Mouse (Mus musculus) midbrain, embryonic 15.5 days (tissue): ENCODE measurements around the gene Tfap2a. TPM values are rescaled to one million over a fixed set of nuclear protein-coding genes. Genes with fewer than 3 reads are reported as not detected.

Experiments used
- ATAC-seq: fragments of 200-750 bp; cut with Nextera tagmentation; replicated peaks from 2 replicates; pipeline ENCODE4 v1.8.0; 2017; ENCODE audit warnings: moderate TSS enrichment
- H3K27ac ChIP-seq: fragments of 300-500 bp; sonication (generic); 2 replicates; pipeline ENCODE4 v1.5.1; 2015; ENCODE audit warnings: mild to moderate bottlenecking, inconsistent platforms
- H3K27me3 ChIP-seq: fragments of 300-500 bp; sonication (generic); replicated peaks from 2 replicates; pipeline ENCODE4 v1.6.1; 2015; ENCODE audit warnings: inconsistent platforms
- H3K36me3 ChIP-seq: fragments of 300-500 bp; sonication (generic); replicated peaks from 2 replicates; pipeline ENCODE4 v1.6.1; 2015; ENCODE audit warnings: inconsistent platforms
- H3K4me1 ChIP-seq: fragments of 300-500 bp; sonication (generic); 2 replicates; pipeline ENCODE4 v1.6.1; 2015; ENCODE audit warnings: inconsistent platforms
- H3K4me2 ChIP-seq: fragments of 300-500 bp; sonication (generic); 2 replicates; pipeline ENCODE4 v1.6.1; 2015; ENCODE audit warnings: inconsistent platforms, mild to moderate bottlenecking, moderate library complexity
- H3K4me3 ChIP-seq: fragments of 300-500 bp; sonication (generic); 2 replicates; pipeline ENCODE4 v1.5.1; 2015; ENCODE audit warnings: mild to moderate bottlenecking, inconsistent platforms
- H3K9ac ChIP-seq: fragments of 300-500 bp; sonication (generic); 2 replicates; pipeline ENCODE4 v1.6.1; 2015; ENCODE audit warnings: mild to moderate bottlenecking, inconsistent platforms
- H3K9me3 ChIP-seq: fragments of 300-500 bp; sonication (generic); 2 replicates; pipeline ENCODE4 v1.6.1; 2016; ENCODE audit warnings: inconsistent platforms
- WGBS: fragments of 180-500 bp; shearing (Covaris S2); methylation state at CpG from one replicate; pipeline ENCODE4 v1.1.7; 2015; ENCODE audit warnings: mixed read lengths; 5-methylcytosine and 5-hydroxymethylcytosine counted together
- polyA plus RNA-seq: library from polyadenylated mRNA; unstranded; fragments of >200 nt; fragmentation: Nextera tagmentation; extraction: Ambion mirVana; gene quantifications from 2 replicates; pipeline ENCODE4 v1.2.1, GENCODE M21; 2015

Tfap2a gene
- polyA plus RNA-seq, 1 experiment from 2014 or later = 5.5 TPM

- ATAC-seq = no peak
- no peak overlapping the region for H3K9ac ChIP-seq
- peaks cover 34% of the 10 kb centered on the region for H3K4me1 ChIP-seq
- H3K36me3 ChIP-seq = no peaks in the 10 kb centered on the region
- H3K27me3 ChIP-seq = peaks cover 61% of the 10 kb centered on the region
- H3K27ac ChIP-seq = 0 out of 2 replicates have a peak overlapping the region, but pooled peaks have one; percentile 77
- peak overlapping the region; percentile 54 for H3K4me2 ChIP-seq
- under 1% methylated on average over 11 of the region's 11 CpGs for WGBS
- H3K9me3 ChIP-seq = no peaks in the 10 kb centered on the region
- peak overlapping the region; percentile 43 for H3K4me3 ChIP-seq
Measured at GRCm38 (mm10) chr13:40732085-40732484, 6.1 kb downstream of the Tfap2a start.

- WGBS = under 1% methylated on average over 69 of the region's 74 CpGs
- H3K4me3 ChIP-seq = peak overlapping the region; percentile 43
- peak; percentile 46 for ATAC-seq
- H3K4me2 ChIP-seq = peak overlapping the region; percentile 54
- H3K27ac ChIP-seq = peak overlapping the region; percentile 77
- peak overlapping the region; percentile 35 for H3K9ac ChIP-seq
- H3K36me3 ChIP-seq = no peaks in the 10 kb centered on the region
- H3K9me3 ChIP-seq = no peaks in the 10 kb centered on the region
- H3K4me1 ChIP-seq = peaks cover 34% of the 10 kb centered on the region
- H3K27me3 ChIP-seq = peaks cover 58% of the 10 kb centered on the region
Measured at GRCm38 (mm10) chr13:40731179-40731841, 6.9 kb downstream of the Tfap2a start.

- Histone ChIP-seq H3K9me3 (no peaks in the 10 kb centered on the region), H3K27me3 (peaks cover 56% of the 10 kb centered on the region), H3K36me3 (no peaks in the 10 kb centered on the region), H3K4me3 (peak overlapping the region; percentile 43), H3K4me2 (peak overlapping the region; percentile 54), H3K9ac (peak overlapping the region; percentile 17; the same call in 1 of the 2 replicates), H3K4me1 (peaks cover 30% of the 10 kb centered on the region), H3K27ac (peak overlapping the region; percentile 77)
- peak; percentile 70 for ATAC-seq
- under 1% methylated on average over 33 of the region's 41 CpGs for WGBS
Measured at GRCm38 (mm10) chr13:40730651-40731178, 7.5 kb downstream of the Tfap2a start.

GRCm38 (mm10) chr13:40729592-40730431 lies 8.4 kb downstream of the Tfap2a start:
- peak overlapping the region; percentile 43 for H3K4me3 ChIP-seq
- H3K27ac ChIP-seq = peak overlapping the region; percentile 63
- H3K9me3 ChIP-seq = no peaks in the 10 kb centered on the region
- no peaks in the 10 kb centered on the region for H3K36me3 ChIP-seq
- under 1% methylated on average over 52 of the region's 52 CpGs for WGBS
- H3K9ac ChIP-seq = peak overlapping the region; percentile 30
- ATAC-seq = no peak
- H3K4me1 ChIP-seq = peaks cover 29% of the 10 kb centered on the region
- peak overlapping the region; percentile 54 for H3K4me2 ChIP-seq
- peaks cover 58% of the 10 kb centered on the region for H3K27me3 ChIP-seq

GRCm38 (mm10) chr13:40729037-40729436 lies 9.1 kb downstream of the Tfap2a start:
- peak overlapping the region; percentile 54; the same call in 1 of the 2 replicates for H3K4me2 ChIP-seq
- peaks cover 23% of the 10 kb centered on the region for H3K4me1 ChIP-seq
- H3K27me3 ChIP-seq = peaks cover 56% of the 10 kb centered on the region
- H3K27ac ChIP-seq = peak overlapping the region; percentile 63
- ATAC-seq = no peak
- no peaks in the 10 kb centered on the region for H3K9me3 ChIP-seq
- H3K9ac ChIP-seq = peak overlapping the region; percentile 30; the same call in 1 of the 2 replicates
- H3K36me3 ChIP-seq = no peaks in the 10 kb centered on the region
- under 1% methylated on average over 13 of the region's 13 CpGs for WGBS
- peak overlapping the region; percentile 43 for H3K4me3 ChIP-seq

- H3K4me1 ChIP-seq = peaks cover 19% of the 10 kb centered on the region
- H3K4me3 ChIP-seq = peak overlapping the region; percentile 43
- peak overlapping the region; percentile 54 for H3K4me2 ChIP-seq
- ATAC-seq = no peak
- WGBS = under 1% methylated on average over 15 of the region's 15 CpGs
- no peaks in the 10 kb centered on the region for H3K36me3 ChIP-seq
- no peaks in the 10 kb centered on the region for H3K9me3 ChIP-seq
- H3K9ac ChIP-seq = peak overlapping the region; percentile 40
- H3K27me3 ChIP-seq = peaks cover 58% of the 10 kb centered on the region
- peak overlapping the region; percentile 63; the same call in 1 of the 2 replicates for H3K27ac ChIP-seq
Measured at GRCm38 (mm10) chr13:40728626-40728990, 9.6 kb downstream of the Tfap2a start.

GRCm38 (mm10) chr13:40727731-40728625 lies 10.2 kb downstream of the Tfap2a start:
- WGBS = under 1% methylated on average over 42 of the region's 42 CpGs
- peak overlapping the region; percentile 40 for H3K9ac ChIP-seq
- peak overlapping the region; percentile 42 for H3K4me2 ChIP-seq
- ATAC-seq = no peak
- H3K4me1 ChIP-seq = peaks cover 19% of the 10 kb centered on the region
- H3K4me3 ChIP-seq = peak overlapping the region; percentile 43
- peaks cover 62% of the 10 kb centered on the region for H3K27me3 ChIP-seq
- no peaks in the 10 kb centered on the region for H3K9me3 ChIP-seq
- peak overlapping the region; percentile 63; the same call in 1 of the 2 replicates for H3K27ac ChIP-seq
- H3K36me3 ChIP-seq = no peaks in the 10 kb centered on the region

- Histone ChIP-seq H3K4me3 (0 out of 2 replicates have a peak overlapping the region, but pooled peaks have one; percentile 11), H3K4me1 (peaks cover 8% of the 10 kb centered on the region), H3K27me3 (peaks cover 60% of the 10 kb centered on the region), H3K9me3 (no peaks in the 10 kb centered on the region), H3K9ac (no peak overlapping the region), H3K36me3 (no peaks in the 10 kb centered on the region), H3K27ac (no peak overlapping the region), H3K4me2 (peak overlapping the region; percentile 13; the same call in 1 of the 2 replicates)
- WGBS = 11% methylated on average over 7 of the region's 7 CpGs
- ATAC-seq = no peak
Measured at GRCm38 (mm10) chr13:40725924-40726323, 12.3 kb downstream of the Tfap2a start.

GRCm38 (mm10) chr13:40723598-40723920 lies 14.6 kb downstream of the Tfap2a start:
- no peak for ATAC-seq
- Histone ChIP-seq H3K27me3 (peaks cover 78% of the 10 kb centered on the region), H3K27ac (peak overlapping the region; percentile 73)

GRCm38 (mm10) chr13:40722741-40723597 lies 15.2 kb downstream of the Tfap2a start:
- Histone ChIP-seq H3K9ac (peak overlapping the region; percentile 40), H3K27me3 (peaks cover 78% of the 10 kb centered on the region), H3K4me3 (peak overlapping the region; percentile 48), H3K4me2 (peak overlapping the region; percentile 73), H3K36me3 (no peaks in the 10 kb centered on the region), H3K4me1 (peaks cover 4% of the 10 kb centered on the region; the same call in 1 of the 2 replicates), H3K9me3 (no peaks in the 10 kb centered on the region), H3K27ac (peak overlapping the region; percentile 73)
- WGBS = under 1% methylated on average over 65 of the region's 70 CpGs
- ATAC-seq = peak; percentile 96

More at GRCm38 (mm10) chr13:40723598-40723920, 14.6 kb downstream of the Tfap2a start:
- H3K4me2 ChIP-seq = peak overlapping the region; percentile 73
- H3K9me3 ChIP-seq = no peaks in the 10 kb centered on the region
- peaks cover 4% of the 10 kb centered on the region; the same call in 1 of the 2 replicates for H3K4me1 ChIP-seq
- 3% methylated on average over 5 of the region's 5 CpGs for WGBS
- peak overlapping the region; percentile 48 for H3K4me3 ChIP-seq
- H3K36me3 ChIP-seq = no peaks in the 10 kb centered on the region
- no peak overlapping the region for H3K9ac ChIP-seq

GRCm38 (mm10) chr13:40719741-40720082 lies 18.5 kb downstream of the Tfap2a start:
- Histone ChIP-seq H3K9me3 (no peaks in the 10 kb centered on the region), H3K4me2 (no peak overlapping the region), H3K36me3 (no peaks in the 10 kb centered on the region), H3K4me3 (no peak overlapping the region), H3K4me1 (peaks cover 7% of the 10 kb centered on the region; the same call in 1 of the 2 replicates), H3K27me3 (peaks cover 78% of the 10 kb centered on the region), H3K9ac (no peak overlapping the region), H3K27ac (no peak overlapping the region)
- WGBS = 21% methylated on average over 9 of the region's 9 CpGs
- ATAC-seq = no peak
